Mouse (Mus musculus): ENCODE results near the gene Ptprd. TPM values are rescaled to one million over a fixed set of nuclear protein-coding genes. Genes with fewer than 3 reads are reported as not detected.
A peak's percentile ranks its signal among the peaks of the same experiment; 100 is the strongest.

Ptprd gene
- total RNA-seq, 4 experiments from 2014 or later, result 270 to 296 (median 280) TPM

DNA sequence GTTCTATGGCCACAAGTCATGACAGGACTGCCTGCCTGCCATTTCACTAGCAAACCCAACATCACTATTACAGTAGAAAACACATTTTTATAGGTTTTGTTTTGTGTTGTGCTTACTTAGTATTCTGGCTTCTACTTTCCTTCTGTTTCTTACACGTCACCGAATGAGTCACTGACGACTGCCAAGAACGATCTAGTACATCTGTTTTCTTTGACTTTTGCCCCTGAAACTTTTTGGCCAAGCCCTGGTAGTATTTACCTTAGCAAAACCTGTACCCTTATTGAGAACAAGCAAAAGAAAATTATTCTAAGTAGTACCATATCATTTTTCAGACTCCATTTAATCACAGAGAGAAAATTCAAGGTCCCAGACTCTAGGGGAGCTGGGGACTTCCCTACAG, 1797.2 kb downstream of the Ptprd start:
- DNase-seq (ENCODE audit: low spot score in 2 of 2), result no peak

- DNase-seq (ENCODE audit: low spot score in 2 of 2), result no peak
Observed at GRCm38 (mm10) chr4:76410053-76410452, 1801.7 kb downstream of the Ptprd start.

DNA sequence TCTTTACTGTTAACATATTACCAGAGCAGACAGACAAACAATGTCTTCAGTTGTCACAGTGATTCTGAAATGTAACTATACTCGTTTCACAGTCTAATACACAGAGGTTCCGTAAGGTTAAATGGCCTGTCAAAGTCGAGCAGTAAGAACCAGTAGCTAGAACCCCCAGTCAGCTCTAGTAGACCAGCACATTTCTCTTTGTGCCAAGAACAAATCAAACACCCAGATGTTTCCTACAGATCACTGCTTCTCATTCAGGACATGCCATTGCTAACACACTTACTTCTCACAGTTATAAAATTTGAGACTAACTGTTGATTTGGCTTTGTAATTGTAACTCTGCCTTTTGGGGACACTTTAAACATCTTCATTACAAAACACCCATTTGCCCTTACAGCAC, 1802.6 kb downstream of the Ptprd start:
- DNase-seq (ENCODE audit: low spot score in 2 of 2), result no peak

DNA sequence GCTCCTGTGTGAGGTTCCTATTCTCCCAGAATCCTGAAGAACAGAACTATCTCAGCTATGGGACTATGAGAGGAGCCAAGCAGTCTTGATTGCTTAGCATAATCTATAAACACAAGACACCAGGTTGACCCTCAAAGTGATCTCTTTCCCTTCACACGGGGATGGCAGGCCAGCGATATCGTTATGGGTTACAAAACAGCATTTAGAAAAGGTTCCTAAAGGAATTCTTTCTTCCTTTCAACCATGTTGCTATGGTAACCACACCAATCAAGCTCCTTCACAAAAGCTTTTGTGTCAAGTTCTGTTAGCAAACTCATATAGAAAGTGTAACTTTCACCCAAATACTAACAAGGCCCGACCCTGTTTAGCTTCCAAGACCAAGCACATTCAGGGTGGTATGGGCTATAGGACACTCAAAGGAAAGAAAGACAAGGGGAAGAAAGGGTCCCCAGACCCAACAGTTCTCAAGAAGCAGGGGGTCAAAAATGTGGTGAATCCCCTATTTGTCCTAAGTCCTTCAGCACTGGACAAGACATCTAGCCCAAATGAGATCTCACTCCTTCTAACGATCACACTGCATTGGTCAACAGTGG, 1805.8 kb downstream of the Ptprd start:
- DNase-seq (ENCODE audit: low spot score in 2 of 2), result no peak

DNA sequence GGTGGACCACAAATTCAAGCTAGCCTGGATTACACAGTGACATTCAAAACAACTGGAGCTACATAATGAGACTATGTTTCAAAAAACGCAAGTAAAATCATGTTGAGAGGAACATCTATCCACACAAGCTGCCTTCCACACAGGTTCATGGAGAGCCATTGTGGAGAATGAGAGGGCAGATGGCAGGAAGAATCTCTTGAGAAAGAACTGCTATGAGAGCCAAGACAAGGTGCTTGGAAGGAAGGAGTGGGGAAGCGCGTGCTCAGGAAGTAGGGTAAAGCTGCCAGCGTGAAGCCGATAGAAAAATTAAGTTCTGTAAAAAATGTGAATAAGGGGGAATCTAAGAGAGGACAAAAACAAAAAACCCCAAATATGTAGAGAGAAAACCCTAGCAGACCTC, 1808.5 kb downstream of the Ptprd start:
- DNase-seq (ENCODE audit: low spot score in 2 of 2), result no peak

DNA sequence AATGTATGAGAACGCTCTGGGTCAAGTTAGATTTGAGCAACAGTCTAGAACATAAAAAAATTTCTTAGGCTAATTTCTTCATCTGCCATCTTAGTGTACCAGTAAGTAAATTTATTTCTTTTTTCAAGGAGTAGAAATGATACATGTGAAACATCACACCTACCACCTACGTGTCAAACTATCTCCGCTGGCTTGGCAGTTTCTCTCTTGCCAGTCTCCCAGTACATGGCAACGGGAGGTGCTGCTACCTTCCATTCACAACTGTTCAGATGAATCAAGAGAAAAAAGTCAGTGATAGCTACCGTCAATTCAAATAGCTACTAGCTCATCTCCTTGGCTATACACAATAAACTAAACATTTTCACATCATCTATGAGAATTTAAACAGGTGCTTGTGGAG, 1823.9 kb downstream of the Ptprd start:
- no peak for DNase-seq (ENCODE audit: low spot score in 2 of 2)

DNA sequence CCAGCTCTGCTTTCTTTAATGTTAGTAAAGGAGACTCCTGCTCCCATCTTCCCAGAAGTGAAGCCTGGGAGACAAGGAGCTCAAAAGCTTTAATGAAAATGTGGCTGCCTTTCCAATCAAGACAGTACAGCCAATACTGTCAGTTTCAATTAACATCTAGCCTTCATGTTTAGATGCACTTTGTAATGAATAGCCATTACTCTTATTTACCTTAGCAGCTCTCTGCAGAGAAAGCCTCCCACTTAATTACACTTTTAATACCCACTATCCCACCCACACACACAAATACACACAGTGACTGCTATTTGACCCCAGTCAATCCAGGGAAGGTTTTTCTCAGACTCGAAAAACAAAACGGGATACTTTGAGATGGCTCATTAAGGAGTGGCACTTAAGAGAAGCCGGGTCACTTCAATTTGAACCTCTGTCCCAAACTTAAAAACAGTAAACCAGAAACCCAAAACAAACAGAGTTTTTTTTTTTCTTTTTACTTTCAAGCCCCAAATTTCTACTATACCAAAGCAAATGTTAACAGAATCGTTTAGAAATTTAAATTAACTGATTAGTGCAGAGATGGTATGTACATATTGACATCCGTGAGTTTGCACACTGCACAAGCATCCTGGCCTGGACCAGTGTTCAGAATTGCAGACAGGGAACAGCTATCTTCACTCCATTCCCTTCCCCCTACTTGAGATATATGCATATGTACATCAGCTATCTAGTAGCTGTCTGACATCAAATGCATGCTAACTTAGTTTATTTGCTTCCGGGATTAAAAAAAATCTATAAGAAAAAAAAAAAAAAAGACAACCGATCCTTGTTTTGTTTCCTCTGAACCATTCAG, 1824.6 kb downstream of the Ptprd start:
- DNase-seq (ENCODE audit: low spot score in 2 of 2), result no peak

- peak in 1 of 2 experiments; percentile 50 for DNase-seq (ENCODE audit: low spot score in 2 of 2)
Observed at GRCm38 (mm10) chr4:76385818-76386217, 1825.9 kb downstream of the Ptprd start.

DNA sequence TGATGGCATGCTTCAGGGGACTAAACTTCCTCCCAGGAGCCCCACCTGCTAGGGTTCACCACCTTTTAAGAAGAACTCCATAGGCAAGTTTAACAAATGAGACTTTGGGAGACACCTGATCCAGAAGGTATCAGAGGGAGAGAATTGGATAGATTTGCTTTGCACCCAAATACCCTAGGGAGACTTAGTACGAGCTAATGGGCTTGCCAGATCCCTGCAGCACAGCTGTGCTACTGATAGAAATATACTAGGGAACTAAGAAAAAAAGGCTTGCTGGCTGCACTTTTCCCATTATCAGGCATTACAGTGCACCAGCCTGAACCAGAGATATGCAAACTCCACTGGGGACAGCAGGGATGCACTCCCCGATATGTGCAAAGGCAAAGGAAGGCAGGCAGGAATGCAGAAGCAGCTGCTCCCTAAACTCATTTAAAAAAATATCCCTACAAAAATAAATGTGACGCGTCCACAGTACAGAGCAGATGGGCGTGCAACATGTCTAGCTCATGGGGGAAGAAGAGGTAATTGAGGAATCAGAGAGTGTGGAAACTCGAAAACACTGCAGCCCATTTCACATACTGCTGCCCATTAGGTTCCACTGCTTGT, 1831.3 kb downstream of the Ptprd start:
- peak; percentile 27 to 47 for DNase-seq (ENCODE audit: low spot score in 2 of 2)

DNA sequence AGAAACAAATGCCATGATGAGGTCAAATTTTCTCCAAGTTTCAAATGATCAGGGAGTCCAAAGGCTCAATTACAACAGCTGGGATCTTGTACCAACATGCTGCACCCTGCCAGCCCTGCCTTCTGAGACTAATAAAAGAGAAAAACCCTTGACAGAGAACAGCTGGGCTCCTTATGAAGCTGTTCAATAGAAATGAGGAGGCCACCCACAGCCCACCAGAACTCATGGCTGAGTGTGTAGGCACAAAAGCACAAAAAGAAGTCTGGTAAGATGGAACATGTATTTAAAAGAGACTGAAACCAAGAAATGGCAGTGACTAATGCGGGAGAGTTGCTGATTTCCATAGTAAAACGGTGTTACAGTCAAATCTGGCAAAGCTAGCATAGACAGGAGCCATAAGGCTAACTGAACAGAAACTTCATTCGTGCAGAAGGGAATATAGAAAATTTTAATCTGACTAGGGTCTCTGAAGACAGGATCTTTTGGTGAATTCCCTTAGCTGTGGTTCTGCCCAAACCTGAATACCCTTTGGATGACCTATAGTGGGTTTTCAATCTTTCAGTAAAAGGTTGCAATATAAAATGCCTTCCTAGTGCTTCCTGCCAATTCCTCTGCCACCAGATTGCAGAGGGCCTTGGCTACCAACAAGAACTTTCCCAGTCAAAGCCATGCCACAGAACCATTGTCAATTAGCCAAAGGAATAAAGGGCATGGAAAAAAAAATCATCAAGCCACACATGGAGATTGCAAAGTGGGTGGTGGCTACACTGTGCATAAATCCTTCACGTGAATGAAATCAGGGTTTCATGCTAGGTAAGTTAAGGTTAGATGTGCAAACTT, 1841.5 kb downstream of the Ptprd start:
- peak in 1 of 2 experiments; percentile 58 for DNase-seq (ENCODE audit: low spot score in 2 of 2)

DNA sequence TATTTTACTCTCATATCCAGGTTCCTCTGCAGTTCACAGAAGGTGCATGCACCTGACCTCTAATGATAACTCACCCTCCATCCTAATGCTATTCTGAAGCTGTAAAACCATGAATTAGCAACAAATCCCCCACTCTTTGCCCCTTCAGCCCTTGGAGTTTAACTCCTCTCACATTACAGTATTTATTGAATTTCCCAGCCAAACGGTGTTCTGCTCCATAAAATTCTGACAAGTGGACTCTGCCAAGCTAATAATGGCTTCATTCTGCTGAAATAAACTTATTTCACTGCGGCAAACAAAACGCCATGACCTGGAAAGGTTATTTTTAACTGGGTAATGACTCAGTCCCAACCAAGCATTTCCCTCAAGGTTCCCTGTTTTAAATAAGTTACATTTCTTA, 1842.7 kb downstream of the Ptprd start:
- DNase-seq (ENCODE audit: low spot score in 2 of 2), result no peak

- DNase-seq (ENCODE audit: low spot score in 2 of 2), result no peak
Observed at GRCm38 (mm10) chr4:76368291-76368690, 1843.5 kb downstream of the Ptprd start.

DNA sequence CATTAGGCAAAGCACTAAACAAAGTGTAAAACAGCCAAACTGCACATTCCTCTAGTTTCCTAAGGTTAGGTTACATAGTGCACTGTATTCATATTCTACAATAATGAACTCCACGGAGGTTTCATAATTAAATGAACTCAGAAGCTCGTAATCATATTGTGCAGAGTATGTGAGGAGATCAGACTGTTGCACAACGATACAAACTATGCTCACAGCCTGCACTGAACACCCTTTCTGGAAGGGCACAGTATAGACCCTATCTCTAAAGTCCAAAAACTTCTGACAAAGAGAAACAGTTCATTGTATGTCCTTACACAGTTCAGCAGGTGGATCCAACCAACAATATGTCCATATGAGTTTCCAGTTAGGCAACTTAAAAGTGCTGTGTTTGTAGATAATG, 1844.5 kb downstream of the Ptprd start:
- no peak for DNase-seq (ENCODE audit: low spot score in 2 of 2)

DNA sequence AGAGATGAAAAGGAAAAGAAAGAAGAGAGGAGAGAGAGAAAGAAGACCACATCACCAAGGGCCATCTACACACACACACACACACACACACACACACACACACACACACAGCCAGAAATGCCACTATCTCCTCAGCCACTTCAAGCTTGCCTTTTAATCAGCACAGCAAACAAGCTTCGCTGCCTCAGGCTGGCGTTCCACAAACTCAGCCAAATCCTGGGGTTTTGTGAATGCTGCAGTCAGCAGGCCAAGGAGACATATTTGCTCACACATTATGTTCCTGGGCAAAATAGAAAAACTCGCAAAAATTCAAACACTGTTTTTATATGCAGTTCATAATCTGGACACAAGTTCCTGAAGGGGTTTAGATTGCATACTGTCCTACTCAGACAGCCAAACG, 1845.9 kb downstream of the Ptprd start:
- DNase-seq (ENCODE audit: low spot score in 2 of 2), result no peak

- DNase-seq (ENCODE audit: low spot score in 2 of 2), result no peak
Observed at GRCm38 (mm10) chr4:76361546-76361945, 1850.2 kb downstream of the Ptprd start.

DNA sequence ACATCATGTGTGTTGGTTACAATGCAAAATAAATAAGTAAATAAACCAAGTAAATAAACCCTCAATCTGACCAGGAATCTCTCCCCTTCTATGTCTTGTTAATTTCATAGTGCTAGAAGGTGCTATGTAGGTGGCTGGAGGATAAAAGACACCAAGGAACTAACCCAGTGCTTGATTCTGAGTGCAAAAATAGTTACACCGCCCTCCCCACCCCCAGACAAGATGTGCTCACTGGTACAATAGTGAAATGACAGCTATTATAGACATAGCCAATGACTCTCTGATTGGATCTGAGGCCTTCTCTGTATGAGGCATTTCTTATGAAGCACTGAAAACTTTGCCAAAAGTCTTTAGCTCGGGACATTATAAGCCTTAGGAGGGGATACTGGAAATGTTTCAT, 1857.6 kb downstream of the Ptprd start:
- DNase-seq (ENCODE audit: low spot score in 2 of 2), result no peak

DNA sequence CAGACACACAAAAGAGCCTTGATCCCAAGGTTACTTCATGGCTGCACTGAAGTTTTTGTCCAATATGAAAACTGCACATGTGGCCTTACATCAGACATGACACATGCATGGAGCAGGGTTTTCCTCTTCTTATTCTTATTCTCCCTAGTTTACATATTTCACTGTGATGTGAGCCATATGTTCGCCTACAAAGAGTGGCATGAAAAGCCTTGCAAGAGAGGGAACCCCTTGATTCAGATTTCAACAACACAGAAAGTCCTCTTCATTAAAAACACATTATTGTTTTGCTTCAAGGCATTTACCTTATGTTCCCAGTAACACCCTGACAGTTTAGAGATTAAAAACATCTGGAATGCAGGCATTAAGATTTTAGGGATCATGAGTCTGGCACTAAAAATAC, 1859.3 kb downstream of the Ptprd start:
- DNase-seq (ENCODE audit: low spot score in 2 of 2), result no peak

DNA sequence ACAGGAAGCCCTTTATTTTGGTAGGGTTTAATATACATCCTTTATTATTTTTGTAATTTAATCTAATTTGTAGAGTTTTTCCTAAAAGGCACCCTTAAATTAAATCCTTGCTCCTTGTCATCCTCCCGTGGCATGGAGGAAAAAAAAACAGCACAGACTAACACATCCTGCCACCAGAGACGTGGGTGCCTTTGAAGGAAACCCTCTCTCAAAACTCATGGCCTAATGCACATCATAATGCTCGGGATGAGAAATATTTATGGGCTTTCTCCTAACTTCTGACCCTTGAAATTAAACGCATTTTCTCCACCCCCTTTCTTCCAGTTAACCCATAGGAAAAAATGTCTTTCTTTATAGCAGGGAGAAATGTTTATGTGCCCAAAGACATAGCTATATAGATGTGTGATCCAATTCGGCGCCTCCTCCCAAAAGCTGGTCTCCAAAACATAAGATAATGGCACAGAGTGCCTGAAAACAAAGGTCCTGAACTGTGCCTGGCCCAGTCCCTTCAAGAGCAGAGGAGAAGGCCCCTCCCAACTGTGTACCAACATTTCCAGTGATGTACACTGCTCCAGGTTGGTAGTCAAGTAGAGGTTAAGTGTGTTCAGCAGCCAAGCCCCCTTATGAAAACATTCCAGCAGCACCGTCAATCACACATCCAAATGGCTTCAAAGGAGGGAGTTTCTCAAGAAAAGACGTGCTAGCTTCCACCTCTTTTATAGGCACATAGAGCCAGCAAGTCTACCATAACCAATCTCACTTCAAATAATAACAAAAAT, 1860.4 kb downstream of the Ptprd start:
- no peak for DNase-seq (ENCODE audit: low spot score in 2 of 2)

GRCm38 (mm10) chr4:76350241-76350962, 1861.4 kb downstream of the Ptprd start:
- DNase-seq (ENCODE audit: low spot score in 2 of 2), result no peak

DNA sequence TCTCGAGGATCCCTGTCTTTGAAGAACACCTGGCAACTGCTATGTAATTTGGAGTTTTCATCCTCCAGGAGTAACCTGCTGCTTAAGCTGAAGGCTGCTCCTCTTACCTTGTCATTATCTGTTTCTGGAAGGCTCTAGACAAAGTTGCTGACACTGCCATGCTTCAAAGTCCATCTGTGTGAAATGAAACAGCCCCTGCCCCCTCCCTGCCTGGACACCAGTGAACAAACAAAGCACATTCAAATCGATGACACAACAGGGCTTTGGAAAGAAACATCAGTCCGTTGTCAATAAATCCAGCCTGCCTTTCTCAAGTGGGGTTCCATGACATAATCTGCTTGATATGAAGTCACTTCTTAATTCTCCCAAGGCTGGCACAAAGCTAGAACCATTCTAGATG, 1867.7 kb downstream of the Ptprd start:
- peak in 1 of 2 experiments; percentile 22 for DNase-seq (ENCODE audit: low spot score in 2 of 2)

All from left cerebral cortex, adult 8-10 months (tissue).